In the genomic region with DNA sequence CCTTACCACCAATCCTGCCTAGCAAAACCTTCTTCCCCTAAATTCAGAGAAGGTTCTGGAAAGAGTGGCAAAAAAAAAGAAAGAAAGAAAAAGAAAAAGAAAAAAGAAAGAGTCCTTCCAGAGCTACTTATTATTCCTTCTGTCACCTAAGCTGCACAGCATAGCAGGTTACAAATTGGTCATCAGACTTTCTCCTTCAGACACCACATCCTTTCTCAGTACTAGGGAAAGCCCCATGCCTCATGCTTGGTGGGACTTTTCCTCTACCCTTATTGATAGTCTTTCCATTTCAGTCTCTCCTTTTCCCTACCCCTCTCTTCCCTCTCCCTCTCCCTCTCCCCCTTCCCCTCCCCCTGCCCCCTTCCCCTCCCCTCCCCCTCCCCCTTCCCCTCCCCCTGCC, we compare ENCODE assay signal across 17 mouse cellular contexts.
"Had no signal": no experiment of that assay in that cellular context is flagged by ENCODE, and none has a peak within 500 bp of the region (broad histone marks: within the 10 kb centered on the region; RNA-seq: fewer than 3 reads in every experiment).

No protein-coding gene starts in this region.

- H3K4me2 ChIP-seq: lung, embryonic 15.5 days; midbrain, embryonic 12.5 days; neural tube, embryonic 12.5 days; stomach, embryonic 15.5 days had no signal

- H3K36me3 ChIP-seq: lung, embryonic 15.5 days; midbrain, embryonic 10.5 days; midbrain, embryonic 12.5 days; neural tube, embryonic 12.5 days; stomach, embryonic 15.5 days had no signal

- H3K9me3 ChIP-seq: lung, embryonic 15.5 days; midbrain, embryonic 10.5 days; midbrain, embryonic 12.5 days; neural tube, embryonic 12.5 days; stomach, embryonic 15.5 days had no signal

- H3K9ac ChIP-seq: liver, postnatal 0 days; lung, embryonic 15.5 days; midbrain, embryonic 12.5 days; neural tube, embryonic 12.5 days; stomach, embryonic 15.5 days had no signal

- H3K4me1 ChIP-seq: lung, embryonic 15.5 days; midbrain, embryonic 12.5 days; neural tube, embryonic 12.5 days; stomach, embryonic 15.5 days had no signal

- H3K4me3 ChIP-seq: lung, embryonic 15.5 days; midbrain, embryonic 10.5 days; midbrain, embryonic 12.5 days; myocyte; neural tube, embryonic 12.5 days; stomach, embryonic 15.5 days had no signal

- H3K27me3 ChIP-seq: lung, embryonic 15.5 days; midbrain, embryonic 12.5 days; neural tube, embryonic 12.5 days; stomach, embryonic 15.5 days had no signal

- DNase-seq: liver, postnatal 0 days; lung, adult 2 months; lung, postnatal 10 days; lung, postnatal 4 days; midbrain, embryonic 14.5 days; right cerebral cortex, postnatal 14 days; thymus, adult 2 months; thymus, postnatal 25 days; thymus, postnatal 4 days had no signal

- H3K27ac ChIP-seq: lung, embryonic 15.5 days; midbrain, embryonic 10.5 days; midbrain, embryonic 12.5 days; neural tube, embryonic 12.5 days; stomach, embryonic 15.5 days; stomach, postnatal 0 days had no signal

- ATAC-seq: liver, postnatal 0 days; midbrain, embryonic 16.5 days had no signal
